Mouse (Mus musculus): ENCODE measurements around the gene Cpox. TPM values are rescaled to one million over a fixed set of nuclear protein-coding genes. Genes with fewer than 3 reads are reported as not detected.

The Cpox gene
- polyA plus RNA-seq, 1 experiment from 2014 or later = 19.7 TPM

DNA sequence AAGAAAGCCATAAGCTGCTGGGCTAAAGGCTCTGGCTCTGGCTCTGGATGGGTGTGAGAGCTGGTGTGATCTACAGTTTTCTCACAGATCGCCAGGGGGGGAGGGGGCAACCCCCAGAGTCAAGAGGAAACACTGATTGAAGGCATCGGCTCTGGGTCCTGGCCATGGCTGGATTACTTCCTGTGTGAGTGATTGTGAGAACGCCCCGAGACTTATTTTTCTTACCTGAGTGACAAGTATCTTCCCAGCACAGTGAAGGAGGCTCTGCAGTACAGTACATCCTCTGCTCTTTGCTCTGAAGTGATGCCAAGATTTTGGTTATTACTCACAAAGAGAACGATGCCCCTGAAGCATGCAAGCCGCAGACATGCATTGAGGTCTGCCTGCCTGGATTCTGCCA lies 31.7 kb downstream of the Cpox start:
- peaks cover 5% of the 10 kb centered on the region; the same call in 1 of the 2 replicates for H3K4me1 ChIP-seq (replicated peaks; ENCODE audit: control insufficient read depth, insufficient read depth, low read length)
- no peak overlapping the region for H3K4me2 ChIP-seq (ENCODE audit: low read depth, low read length)
- no peak overlapping the region for H3K27ac ChIP-seq (ENCODE audit: low read length)
- no peaks in the 10 kb centered on the region for H3K27me3 ChIP-seq (ENCODE audit: control insufficient read depth, insufficient read depth, low read depth, low read length)
- H3K4me3 ChIP-seq (ENCODE audit: low read length) = no peak overlapping the region
- H3K9me3 ChIP-seq (ENCODE audit: control insufficient read depth, low read length) = no peaks in the 10 kb centered on the region
- 24% methylated on average over 6 of the region's 6 CpGs for WGBS
- H3K9ac ChIP-seq (ENCODE audit: low read length) = no peak overlapping the region
- no peaks in the 10 kb centered on the region for H3K36me3 ChIP-seq (ENCODE audit: control insufficient read depth, insufficient read depth, low read length)
- ATAC-seq (ENCODE audit: low read depth) = no peak

DNA sequence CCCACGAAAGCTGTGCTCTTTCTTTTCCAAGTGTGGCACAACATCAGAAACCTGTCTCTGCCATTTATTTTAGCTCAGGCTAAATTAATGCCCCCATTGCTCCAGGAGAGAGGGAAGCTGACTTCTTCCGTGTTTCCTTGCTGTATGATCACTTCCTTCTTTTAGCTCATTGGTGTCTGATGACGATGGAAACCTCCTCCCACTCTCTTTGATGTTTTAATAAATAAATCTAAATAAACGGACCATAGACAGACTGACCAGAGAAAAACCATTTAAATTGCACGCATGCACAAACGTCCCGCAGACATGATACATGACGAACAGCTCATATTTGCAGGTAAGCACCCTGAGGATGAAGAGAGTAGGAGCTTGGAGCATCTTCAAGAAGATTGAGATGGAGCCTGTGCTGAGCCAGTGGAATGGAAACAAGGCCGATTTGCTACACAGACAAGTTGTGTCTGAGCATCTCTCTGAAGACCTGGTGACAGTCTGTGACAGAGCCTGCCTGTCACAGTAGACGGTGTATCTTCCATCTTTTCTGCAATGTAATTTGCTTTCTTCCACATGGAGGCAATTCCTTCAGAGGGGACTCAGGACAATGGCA lies 32.3 kb downstream of the Cpox start:
- Histone ChIP-seq H3K4me3 (ENCODE audit: low read length) (no peak overlapping the region), H3K4me1 (replicated peaks; ENCODE audit: control insufficient read depth, insufficient read depth, low read length) (peaks cover 5% of the 10 kb centered on the region; the same call in 1 of the 2 replicates), H3K36me3 (ENCODE audit: control insufficient read depth, insufficient read depth, low read length) (no peaks in the 10 kb centered on the region), H3K4me2 (ENCODE audit: low read depth, low read length) (no peak overlapping the region), H3K9me3 (ENCODE audit: control insufficient read depth, low read length) (no peaks in the 10 kb centered on the region), H3K9ac (ENCODE audit: low read length) (no peak overlapping the region), H3K27me3 (ENCODE audit: control insufficient read depth, insufficient read depth, low read depth, low read length) (no peaks in the 10 kb centered on the region), H3K27ac (ENCODE audit: low read length) (no peak overlapping the region)
- WGBS = 63% methylated on average over 10 of the region's 10 CpGs
- ATAC-seq (ENCODE audit: low read depth) = no peak

DNA sequence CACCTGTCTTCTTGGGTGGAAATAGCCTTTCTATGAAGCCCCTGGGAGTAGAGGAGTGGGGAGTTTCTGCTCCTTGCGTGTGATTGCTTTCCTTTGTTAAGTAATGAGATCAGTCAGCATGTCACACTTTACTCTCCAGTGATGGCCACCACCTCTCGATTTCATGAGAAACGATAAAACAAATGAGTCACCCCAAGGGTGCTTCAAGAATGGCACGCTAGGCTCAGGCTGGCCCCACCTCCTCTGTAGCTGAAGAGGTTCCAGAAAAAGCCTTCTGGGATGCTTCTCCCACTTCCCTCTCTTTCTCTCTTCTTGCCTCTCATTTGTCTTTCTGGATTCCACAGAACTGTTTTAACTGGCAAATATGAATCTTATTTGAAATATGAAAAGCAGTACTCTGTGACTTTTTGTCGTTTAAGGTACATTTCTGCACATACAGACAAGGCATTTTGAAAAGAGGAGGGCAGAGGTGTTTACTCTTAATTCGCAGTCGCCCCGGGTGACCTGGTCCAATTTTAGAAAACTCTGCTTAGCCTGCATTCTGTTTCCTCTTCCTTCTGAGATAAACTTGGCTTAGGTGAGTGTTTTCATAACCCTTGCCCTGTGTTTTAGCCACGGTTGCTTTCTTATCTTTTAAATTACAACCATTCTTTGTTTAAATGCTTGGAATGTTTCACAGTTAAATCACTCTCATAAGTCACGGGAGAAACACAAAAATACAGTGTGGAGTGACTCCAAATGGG lies 33.5 kb downstream of the Cpox start:
- 12% methylated on average over 10 of the region's 10 CpGs for WGBS
- ATAC-seq (ENCODE audit: low read depth) = no peak
- no peak overlapping the region for H3K27ac ChIP-seq (ENCODE audit: low read length)
- H3K4me3 ChIP-seq (ENCODE audit: low read length) = no peak overlapping the region
- H3K4me1 ChIP-seq (replicated peaks; ENCODE audit: control insufficient read depth, insufficient read depth, low read length) = peaks cover 5% of the 10 kb centered on the region; the same call in 1 of the 2 replicates
- H3K36me3 ChIP-seq (ENCODE audit: control insufficient read depth, insufficient read depth, low read length) = no peaks in the 10 kb centered on the region
- no peak overlapping the region; the same call in 1 of the 2 replicates for H3K4me2 ChIP-seq (ENCODE audit: low read depth, low read length)
- H3K9me3 ChIP-seq (ENCODE audit: control insufficient read depth, low read length) = no peaks in the 10 kb centered on the region
- H3K27me3 ChIP-seq (ENCODE audit: control insufficient read depth, insufficient read depth, low read depth, low read length) = no peaks in the 10 kb centered on the region
- no peak overlapping the region for H3K9ac ChIP-seq (ENCODE audit: low read length)

DNA sequence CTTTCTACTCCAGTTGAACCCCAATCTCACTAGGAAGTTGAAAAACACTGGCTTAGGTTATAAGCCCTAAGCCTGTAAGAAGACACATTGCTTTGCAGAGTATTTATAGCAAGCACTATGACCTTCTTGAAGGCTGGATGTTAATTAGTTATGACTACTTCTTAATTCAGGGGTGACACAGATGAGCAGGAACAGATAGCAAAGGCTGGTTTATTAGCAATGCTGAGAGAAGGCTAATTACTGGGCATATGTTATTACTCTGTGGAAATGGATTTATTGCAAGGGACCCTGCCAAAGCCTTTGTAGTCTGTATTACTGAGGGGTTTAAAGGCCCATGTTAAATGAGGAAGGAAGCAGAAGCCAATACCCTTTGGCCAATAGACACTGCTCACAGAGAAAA lies 34.9 kb downstream of the Cpox start:
- no peak for ATAC-seq (ENCODE audit: low read depth)
- H3K27me3 ChIP-seq (ENCODE audit: control insufficient read depth, insufficient read depth, low read depth, low read length) = no peaks in the 10 kb centered on the region
- no peak overlapping the region for H3K27ac ChIP-seq (ENCODE audit: low read length)
- no peaks in the 10 kb centered on the region for H3K9me3 ChIP-seq (ENCODE audit: control insufficient read depth, low read length)
- H3K4me2 ChIP-seq (ENCODE audit: low read depth, low read length) = no peak overlapping the region
- no peak overlapping the region for H3K9ac ChIP-seq (ENCODE audit: low read length)
- H3K36me3 ChIP-seq (ENCODE audit: control insufficient read depth, insufficient read depth, low read length) = no peaks in the 10 kb centered on the region
- peaks cover 5% of the 10 kb centered on the region; the same call in 1 of the 2 replicates for H3K4me1 ChIP-seq (replicated peaks; ENCODE audit: control insufficient read depth, insufficient read depth, low read length)
- H3K4me3 ChIP-seq (ENCODE audit: low read length) = no peak overlapping the region

DNA sequence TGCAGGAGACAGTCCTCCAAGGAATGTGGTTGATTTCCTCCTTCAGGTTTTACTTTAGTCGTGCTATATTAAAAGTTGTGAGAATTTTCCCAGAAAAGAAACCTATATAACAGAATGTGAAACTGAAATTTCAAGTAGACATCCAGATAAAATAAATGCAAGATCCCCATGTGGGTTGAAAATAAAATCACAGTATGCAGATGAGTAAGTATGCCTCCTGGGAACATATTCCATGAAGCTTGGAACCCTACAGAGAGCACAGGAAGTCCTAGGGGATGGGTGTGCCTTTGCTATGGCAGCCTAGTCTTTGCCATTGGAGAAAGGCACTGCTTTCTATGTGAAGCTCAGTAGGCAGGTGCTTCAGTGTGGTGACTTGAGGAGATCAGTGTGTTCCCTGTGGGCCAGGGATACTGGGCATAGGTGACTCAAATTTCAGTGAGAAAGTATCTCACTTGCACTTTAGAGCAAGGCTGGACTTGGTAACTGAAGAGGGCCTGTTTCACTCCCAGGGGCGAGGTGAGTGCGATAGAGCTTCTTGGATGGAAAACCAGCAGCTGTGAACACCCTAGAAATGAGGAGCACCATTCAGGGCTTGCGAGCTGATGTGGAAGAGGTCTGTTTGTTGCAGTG lies 37.3 kb downstream of the Cpox start:
- Histone ChIP-seq H3K36me3 (ENCODE audit: control insufficient read depth, insufficient read depth, low read length) (no peaks in the 10 kb centered on the region), H3K4me1 (replicated peaks; ENCODE audit: control insufficient read depth, insufficient read depth, low read length) (peaks cover 5% of the 10 kb centered on the region; the same call in 1 of the 2 replicates), H3K9ac (ENCODE audit: low read length) (no peak overlapping the region), H3K27ac (ENCODE audit: low read length) (no peak overlapping the region), H3K9me3 (ENCODE audit: control insufficient read depth, low read length) (no peaks in the 10 kb centered on the region), H3K27me3 (ENCODE audit: control insufficient read depth, insufficient read depth, low read depth, low read length) (no peaks in the 10 kb centered on the region), H3K4me3 (ENCODE audit: low read length) (no peak overlapping the region), H3K4me2 (ENCODE audit: low read depth, low read length) (no peak overlapping the region)
- WGBS = 85% methylated on average over 4 of the region's 4 CpGs
- no peak for ATAC-seq (ENCODE audit: low read depth)

DNA sequence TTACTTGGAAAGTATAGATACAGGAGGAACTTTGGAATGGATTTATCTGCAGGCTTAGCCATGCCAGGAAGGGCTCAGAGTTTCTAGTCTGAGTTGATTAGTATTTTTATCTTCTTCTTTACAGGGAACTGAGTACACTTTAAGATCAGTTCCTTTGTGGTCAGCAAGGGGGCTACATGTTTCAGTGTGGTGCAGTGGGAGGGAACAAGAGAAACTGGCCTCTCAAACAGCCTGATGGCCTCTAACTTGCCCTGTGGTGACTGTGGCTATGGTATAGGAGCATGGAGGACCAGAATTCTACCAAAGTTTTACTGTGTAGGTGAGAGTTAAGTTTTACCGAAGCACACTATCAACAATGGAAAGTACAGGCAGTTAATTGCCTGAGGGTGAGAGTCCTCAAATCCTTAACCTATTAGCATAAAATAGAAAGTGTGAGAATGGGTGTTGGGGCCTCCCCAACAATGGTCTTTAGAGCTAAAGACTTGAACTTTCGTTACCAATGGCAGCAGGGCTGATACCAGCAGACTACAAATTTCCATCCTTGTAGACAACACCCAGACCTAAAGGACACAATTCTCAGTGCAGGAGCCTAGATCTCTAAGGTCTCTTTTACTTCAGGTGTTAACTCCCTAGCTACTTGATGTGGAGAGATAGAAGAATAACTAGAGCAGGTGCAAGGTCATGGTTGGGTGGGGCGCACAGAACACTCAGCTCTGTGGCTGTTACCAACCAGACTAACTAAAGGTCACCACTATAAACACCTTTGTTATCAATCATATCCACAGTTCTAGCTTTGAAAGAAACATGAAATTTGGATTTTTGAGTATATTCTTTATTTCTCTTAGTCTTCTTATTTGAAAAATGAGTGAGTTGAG lies 38.7 kb downstream of the Cpox start:
- no peak for ATAC-seq (ENCODE audit: low read depth)
- no peak overlapping the region for H3K27ac ChIP-seq (ENCODE audit: low read length)
- H3K4me3 ChIP-seq (ENCODE audit: low read length) = no peak overlapping the region
- H3K4me1 ChIP-seq (replicated peaks; ENCODE audit: control insufficient read depth, insufficient read depth, low read length) = 0 out of 2 replicates have a peak, but pooled peaks cover under 1% of the 10 kb centered on the region
- H3K9ac ChIP-seq (ENCODE audit: low read length) = no peak overlapping the region
- no peaks in the 10 kb centered on the region for H3K9me3 ChIP-seq (ENCODE audit: control insufficient read depth, low read length)
- H3K36me3 ChIP-seq (ENCODE audit: control insufficient read depth, insufficient read depth, low read length) = no peaks in the 10 kb centered on the region
- H3K4me2 ChIP-seq (ENCODE audit: low read depth, low read length) = no peak overlapping the region
- no peaks in the 10 kb centered on the region for H3K27me3 ChIP-seq (ENCODE audit: control insufficient read depth, insufficient read depth, low read depth, low read length)
- 64% methylated on average over 3 of the region's 3 CpGs for WGBS

DNA sequence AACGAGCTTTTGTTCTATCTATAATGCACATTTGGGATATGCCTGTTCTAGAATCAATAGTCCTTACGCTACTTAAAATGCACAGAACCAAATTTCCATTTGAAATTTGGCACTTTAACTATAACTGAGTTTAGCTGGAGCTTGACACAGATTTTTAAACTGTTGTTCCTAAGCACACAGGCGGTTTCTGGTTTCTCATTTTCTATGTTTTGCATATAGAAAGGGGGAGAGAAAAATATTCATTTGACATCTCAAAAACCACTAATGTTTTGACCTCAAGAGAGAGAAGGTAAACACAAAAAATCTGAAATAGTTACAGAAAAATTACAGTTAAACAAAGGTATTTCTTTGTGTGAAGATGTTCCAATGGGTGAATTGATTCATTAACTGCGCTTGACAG lies 39.4 kb downstream of the Cpox start:
- no peak overlapping the region for H3K27ac ChIP-seq (ENCODE audit: low read length)
- H3K27me3 ChIP-seq (ENCODE audit: control insufficient read depth, insufficient read depth, low read depth, low read length) = no peaks in the 10 kb centered on the region
- H3K4me1 ChIP-seq (replicated peaks; ENCODE audit: control insufficient read depth, insufficient read depth, low read length) = no peaks in the 10 kb centered on the region
- ATAC-seq (ENCODE audit: low read depth) = no peak
- H3K9me3 ChIP-seq (ENCODE audit: control insufficient read depth, low read length) = no peaks in the 10 kb centered on the region
- no peak overlapping the region for H3K4me2 ChIP-seq (ENCODE audit: low read depth, low read length)
- no peak overlapping the region for H3K9ac ChIP-seq (ENCODE audit: low read length)
- 66% methylated on average over 4 of the region's 4 CpGs for WGBS
- H3K36me3 ChIP-seq (ENCODE audit: control insufficient read depth, insufficient read depth, low read length) = no peaks in the 10 kb centered on the region
- no peak overlapping the region for H3K4me3 ChIP-seq (ENCODE audit: low read length)

DNA sequence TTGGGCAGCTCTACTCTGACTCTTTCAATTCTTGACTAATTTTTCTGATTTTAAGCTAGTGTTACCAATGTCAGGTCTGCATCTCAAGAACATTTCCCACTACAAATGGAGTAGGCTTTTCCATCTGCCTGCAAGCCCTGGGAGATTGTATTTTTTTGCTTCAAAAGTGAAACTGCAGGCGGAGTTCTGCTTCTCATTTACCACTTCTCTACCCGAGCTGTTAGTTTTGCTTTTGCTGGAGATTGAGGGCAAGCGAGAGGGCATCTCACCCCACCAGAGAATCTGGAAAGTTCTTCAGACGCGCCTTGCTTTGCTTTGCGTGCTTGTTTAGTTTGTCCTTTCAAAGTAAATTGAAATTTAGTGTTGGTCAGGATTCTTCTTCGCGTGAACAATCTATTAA lies 42.1 kb downstream of the Cpox start:
- ATAC-seq (ENCODE audit: low read depth) = no peak
- H3K9me3 ChIP-seq (ENCODE audit: control insufficient read depth, low read length) = no peaks in the 10 kb centered on the region
- H3K9ac ChIP-seq (ENCODE audit: low read length) = no peak overlapping the region
- H3K27ac ChIP-seq (ENCODE audit: low read length) = no peak overlapping the region
- H3K27me3 ChIP-seq (ENCODE audit: control insufficient read depth, insufficient read depth, low read depth, low read length) = no peaks in the 10 kb centered on the region
- H3K4me2 ChIP-seq (ENCODE audit: low read depth, low read length) = no peak overlapping the region
- no peak overlapping the region for H3K4me3 ChIP-seq (ENCODE audit: low read length)
- no peaks in the 10 kb centered on the region for H3K4me1 ChIP-seq (replicated peaks; ENCODE audit: control insufficient read depth, insufficient read depth, low read length)
- no peaks in the 10 kb centered on the region for H3K36me3 ChIP-seq (ENCODE audit: control insufficient read depth, insufficient read depth, low read length)
- WGBS = 65% methylated on average over 8 of the region's 8 CpGs

DNA sequence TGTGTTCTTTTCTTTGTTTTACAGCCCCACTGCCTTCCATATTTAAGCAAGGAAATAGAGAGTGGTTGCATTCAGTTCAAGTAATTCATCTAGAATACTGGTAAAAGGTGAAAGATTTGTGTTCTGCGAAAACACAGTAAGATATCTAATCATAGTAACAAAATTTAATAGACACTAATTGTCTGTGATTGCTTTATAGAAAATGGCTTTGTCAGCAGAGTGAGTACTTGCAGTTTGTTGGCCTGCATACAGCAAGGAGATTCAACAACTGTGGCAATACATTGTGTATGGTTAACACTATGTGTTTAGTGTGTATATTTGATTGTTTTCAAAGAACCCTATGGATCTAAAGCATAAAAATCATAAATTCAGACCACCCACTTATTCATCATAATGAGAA lies 43.0 kb downstream of the Cpox start:
- H3K36me3 ChIP-seq (ENCODE audit: control insufficient read depth, insufficient read depth, low read length) = no peaks in the 10 kb centered on the region
- no peaks in the 10 kb centered on the region for H3K4me1 ChIP-seq (replicated peaks; ENCODE audit: control insufficient read depth, insufficient read depth, low read length)
- no peaks in the 10 kb centered on the region for H3K9me3 ChIP-seq (ENCODE audit: control insufficient read depth, low read length)
- no peak overlapping the region for H3K9ac ChIP-seq (ENCODE audit: low read length)
- H3K4me2 ChIP-seq (ENCODE audit: low read depth, low read length) = no peak overlapping the region
- no peaks in the 10 kb centered on the region for H3K27me3 ChIP-seq (ENCODE audit: control insufficient read depth, insufficient read depth, low read depth, low read length)
- no peak for ATAC-seq (ENCODE audit: low read depth)
- 75% methylated on average over 1 of the region's 1 CpGs for WGBS
- no peak overlapping the region for H3K4me3 ChIP-seq (ENCODE audit: low read length)
- no peak overlapping the region for H3K27ac ChIP-seq (ENCODE audit: low read length)

Measured in lung, embryonic 16.5 days (tissue).